Mouse (Mus musculus) forebrain, embryonic 13.5 days (tissue): ENCODE measurements at regions not wholly inside any gene's neighbourhood (a gene's known extent, or its start where the extent isn't known, plus 50 kb on each side); places are given as distances from the start of the nearest gene placed in this dataset.

Experiments used
- ATAC-seq: fragments of 200-750 bp; cut with Nextera tagmentation; 2 replicates; pipeline ENCODE4 v1.8.0; 2017
- H3K27ac ChIP-seq: fragments of 300-500 bp; sonication (generic); 2 replicates; pipeline ENCODE4 v1.5.1; 2015; ENCODE audit warnings: inconsistent platforms, mild to moderate bottlenecking, moderate library complexity
- H3K27me3 ChIP-seq: fragments of 300-500 bp; sonication (generic); 2 replicates; pipeline ENCODE4 v1.6.1; 2015; ENCODE audit warnings: mild to moderate bottlenecking, inconsistent platforms
- H3K36me3 ChIP-seq: fragments of 300-500 bp; sonication (generic); 2 replicates; pipeline ENCODE4 v1.6.1; 2015; ENCODE audit warnings: mild to moderate bottlenecking, inconsistent platforms; ENCODE audit not compliant: poor library complexity, severe bottlenecking
- H3K4me1 ChIP-seq: fragments of 300-500 bp; sonication (generic); 2 replicates; pipeline ENCODE4 v1.6.1; 2015; ENCODE audit warnings: inconsistent platforms
- H3K4me2 ChIP-seq: fragments of 300-500 bp; sonication (generic); 2 replicates; pipeline ENCODE4 v1.6.1; 2015; ENCODE audit warnings: inconsistent platforms, mild to moderate bottlenecking, moderate library complexity
- H3K4me3 ChIP-seq: fragments of 300-500 bp; sonication (generic); 2 replicates; pipeline ENCODE4 v1.5.1; 2015; ENCODE audit warnings: mild to moderate bottlenecking, inconsistent platforms
- H3K9ac ChIP-seq: fragments of 300-500 bp; sonication (generic); 2 replicates; pipeline ENCODE4 v1.6.1; 2015; ENCODE audit warnings: mild to moderate bottlenecking, inconsistent platforms
- H3K9me3 ChIP-seq: fragments of 300-500 bp; sonication (generic); replicated peaks from 2 replicates; pipeline ENCODE4 v1.6.1; 2016; ENCODE audit warnings: inconsistent platforms
- WGBS: fragments of 180-500 bp; shearing (Covaris S2); methylation state at CpG from one replicate; pipeline ENCODE4 v1.1.7; 2015; 5-methylcytosine and 5-hydroxymethylcytosine counted together

DNA sequence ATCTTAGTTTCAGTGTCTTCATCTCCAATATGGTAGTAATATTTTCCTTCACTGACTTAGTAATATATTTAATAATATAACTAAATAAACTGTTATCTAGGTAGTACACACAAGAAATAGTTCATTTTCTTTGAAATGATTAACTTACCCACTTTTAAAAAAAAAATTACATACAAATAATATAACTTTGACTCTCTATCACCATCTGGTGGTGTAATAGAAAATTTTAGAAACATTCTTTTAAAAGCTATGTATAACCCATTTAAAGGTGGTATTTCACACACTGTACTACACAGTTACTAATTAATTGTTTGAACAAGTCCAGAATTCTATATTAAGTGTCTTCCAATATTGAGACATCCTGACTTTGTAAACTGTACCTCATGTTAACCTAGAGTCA is 53.9 kb upstream of the Olfr266 start:
- H3K27ac ChIP-seq = no peak overlapping the region
- no peaks in the 10 kb centered on the region for H3K4me1 ChIP-seq
- H3K36me3 ChIP-seq = no peaks in the 10 kb centered on the region
- no peak overlapping the region for H3K9ac ChIP-seq
- no peaks in the 10 kb centered on the region for H3K27me3 ChIP-seq
- no peak overlapping the region for H3K4me3 ChIP-seq
- H3K9me3 ChIP-seq = no peaks in the 10 kb centered on the region
- no peak overlapping the region for H3K4me2 ChIP-seq
- ATAC-seq = no peak

DNA sequence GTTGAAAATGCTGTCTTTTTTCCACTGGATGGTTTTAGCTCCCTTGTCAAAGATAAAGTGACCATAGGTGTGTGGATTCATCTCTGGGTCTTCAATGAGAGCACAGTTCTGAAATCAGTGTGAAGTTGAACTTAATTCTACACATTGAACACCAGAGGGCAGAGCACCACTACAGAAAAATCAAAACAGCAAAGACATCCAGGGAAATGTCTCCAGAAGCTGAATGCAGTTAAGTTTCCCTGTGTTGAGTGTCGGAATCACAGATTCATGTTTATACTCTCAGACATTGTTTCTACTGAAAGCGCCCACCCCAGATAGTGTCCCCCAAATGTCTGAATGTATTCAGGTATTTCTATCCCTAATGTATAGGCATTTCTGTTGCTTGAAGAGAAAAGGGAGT is 77.1 kb upstream of the Olfr266 start:
- ATAC-seq = peak; percentile 45; the same call in 1 of the 2 replicates
- Histone ChIP-seq H3K9me3 (no peaks in the 10 kb centered on the region), H3K4me2 (no peak overlapping the region), H3K9ac (no peak overlapping the region), H3K4me1 (no peaks in the 10 kb centered on the region), H3K36me3 (no peaks in the 10 kb centered on the region), H3K27ac (no peak overlapping the region), H3K4me3 (no peak overlapping the region), H3K27me3 (no peaks in the 10 kb centered on the region)
- WGBS = 51% methylated on average over 2 of the region's 2 CpGs

DNA sequence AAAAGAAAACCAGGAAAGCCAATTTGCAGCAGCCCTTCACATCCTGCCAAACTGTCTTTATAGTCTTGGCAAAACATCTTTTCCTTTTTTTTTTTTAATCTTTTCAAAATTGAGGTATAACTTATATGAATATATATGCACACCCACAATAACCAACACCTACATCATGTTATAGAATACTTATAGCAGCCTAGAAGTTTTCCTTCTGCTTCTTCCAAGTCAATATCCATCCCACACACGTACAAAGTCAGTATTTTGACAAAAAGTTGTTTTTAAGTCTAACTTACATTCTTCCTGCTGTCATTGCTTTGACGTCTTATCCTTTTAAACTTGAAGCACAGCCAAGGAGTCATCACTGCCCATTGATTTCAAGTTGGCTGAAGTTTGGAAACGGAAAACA is 80.6 kb upstream of the Olfr266 start:
- 83% methylated on average over 3 of the region's 3 CpGs for WGBS

DNA sequence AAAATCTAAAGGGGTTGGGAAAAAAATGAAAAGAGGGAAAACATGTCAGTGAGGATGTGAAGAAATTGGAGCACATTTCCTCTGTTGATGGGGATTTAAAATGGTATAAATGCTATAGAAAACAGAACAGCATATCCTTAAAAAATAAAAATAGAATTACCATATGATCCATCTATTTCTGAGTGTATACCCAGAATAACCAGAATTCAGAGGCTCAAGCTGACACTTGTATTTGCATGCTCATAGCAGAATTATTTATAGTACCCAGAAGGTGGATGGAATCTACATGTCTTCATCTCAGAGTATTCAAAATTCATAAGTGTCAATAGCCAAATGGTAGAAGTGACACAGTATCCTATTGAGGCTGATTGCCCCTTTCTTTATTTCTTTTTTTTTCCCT is 99.9 kb upstream of the Kcna3 start:
- Histone ChIP-seq H3K27ac (no peak overlapping the region), H3K4me2 (no peak overlapping the region), H3K9me3 (peaks cover 22% of the 10 kb centered on the region), H3K9ac (no peak overlapping the region), H3K4me3 (no peak overlapping the region), H3K4me1 (no peaks in the 10 kb centered on the region), H3K36me3 (no peaks in the 10 kb centered on the region), H3K27me3 (no peaks in the 10 kb centered on the region)
- no peak for ATAC-seq

More for the DNA sequence above, 80.6 kb upstream of the Olfr266 start:
- no peaks in the 10 kb centered on the region for H3K4me1 ChIP-seq
- no peak for ATAC-seq
- no peak overlapping the region for H3K27ac ChIP-seq
- no peaks in the 10 kb centered on the region for H3K9me3 ChIP-seq
- H3K4me3 ChIP-seq = no peak overlapping the region
- H3K27me3 ChIP-seq = no peaks in the 10 kb centered on the region
- no peak overlapping the region for H3K4me2 ChIP-seq
- no peak overlapping the region for H3K9ac ChIP-seq
- H3K36me3 ChIP-seq = no peaks in the 10 kb centered on the region

DNA sequence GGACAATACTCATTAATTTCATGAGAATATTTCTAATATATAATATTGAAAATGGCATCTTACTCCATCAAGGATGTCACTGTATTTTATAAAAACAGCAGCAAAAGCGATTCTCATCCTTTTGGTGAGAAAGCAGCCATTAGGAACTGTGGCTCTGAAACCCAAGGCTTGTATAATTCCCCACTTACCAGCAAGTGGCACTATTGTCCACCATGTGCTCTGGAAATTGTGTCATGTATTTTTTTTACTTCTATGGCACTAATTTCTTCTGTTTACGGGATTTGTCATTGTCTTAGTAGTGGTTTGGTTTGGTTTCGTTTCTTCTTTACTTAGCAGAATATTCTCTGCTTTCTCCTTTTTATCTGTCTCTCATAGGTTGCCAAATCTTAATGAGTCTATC is 95.9 kb upstream of the Kcna3 start:
- H3K9me3 ChIP-seq = peaks cover 8% of the 10 kb centered on the region
- no peaks in the 10 kb centered on the region for H3K4me1 ChIP-seq
- H3K27me3 ChIP-seq = no peaks in the 10 kb centered on the region
- H3K36me3 ChIP-seq = no peaks in the 10 kb centered on the region
- H3K9ac ChIP-seq = no peak overlapping the region
- no peak overlapping the region for H3K27ac ChIP-seq
- WGBS = 67% methylated on average over 3 of the region's 3 CpGs
- no peak overlapping the region for H3K4me3 ChIP-seq
- peak; percentile 38; the same call in 1 of the 2 replicates for ATAC-seq
- H3K4me2 ChIP-seq = no peak overlapping the region

DNA sequence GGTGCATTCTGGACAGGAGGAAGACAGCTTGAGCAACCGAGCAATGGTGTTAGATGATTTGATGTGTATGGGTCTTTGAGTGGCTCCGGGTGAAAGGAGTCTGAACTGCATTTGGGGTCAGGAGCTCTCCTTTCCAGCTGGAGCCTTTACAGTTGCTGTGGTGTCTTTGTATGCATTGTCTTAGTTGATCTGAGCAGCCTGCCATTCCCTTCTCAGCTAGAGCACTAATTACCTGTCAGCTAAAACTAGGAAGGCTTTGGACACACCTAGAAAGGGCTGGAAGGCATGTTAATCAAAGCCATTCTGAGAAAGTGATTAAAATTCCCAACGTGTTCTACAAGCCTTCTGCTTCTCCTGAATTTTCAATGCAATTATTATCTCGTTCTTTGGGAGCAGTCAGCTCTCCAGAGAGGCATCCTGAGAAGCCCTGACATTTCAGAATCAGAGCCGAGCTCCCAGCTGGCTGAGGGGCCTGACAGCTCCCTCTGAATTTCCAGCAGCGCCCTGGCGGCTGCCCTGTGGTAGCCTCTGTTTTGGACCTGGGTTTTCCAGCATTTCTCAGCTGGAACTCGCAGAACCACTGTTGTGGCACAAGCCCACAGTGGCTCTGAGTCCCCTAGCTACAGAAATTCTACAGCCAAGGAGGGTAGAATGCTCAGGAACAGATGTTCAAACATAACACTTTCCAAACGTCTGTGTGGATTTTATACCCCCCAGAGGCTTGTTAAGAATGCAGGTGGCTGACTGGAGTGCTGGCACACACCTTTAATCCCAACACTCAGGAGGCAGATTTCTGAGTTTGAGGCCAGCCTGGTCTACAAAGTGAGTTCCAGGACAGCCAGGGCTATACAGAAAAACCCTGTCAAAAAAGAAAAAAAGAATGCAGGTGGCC is 80.2 kb upstream of the Kcna3 start:
- H3K9ac ChIP-seq = no peak overlapping the region
- H3K4me1 ChIP-seq = peaks cover 32% of the 10 kb centered on the region
- no peaks in the 10 kb centered on the region for H3K9me3 ChIP-seq
- ATAC-seq = peak; percentile 91
- no peak overlapping the region for H3K4me3 ChIP-seq
- no peaks in the 10 kb centered on the region for H3K27me3 ChIP-seq
- 3% methylated on average over 9 of the region's 9 CpGs for WGBS
- H3K36me3 ChIP-seq = no peaks in the 10 kb centered on the region
- peak overlapping the region; percentile 91 for H3K27ac ChIP-seq
- H3K4me2 ChIP-seq = peak overlapping the region; percentile 34

DNA sequence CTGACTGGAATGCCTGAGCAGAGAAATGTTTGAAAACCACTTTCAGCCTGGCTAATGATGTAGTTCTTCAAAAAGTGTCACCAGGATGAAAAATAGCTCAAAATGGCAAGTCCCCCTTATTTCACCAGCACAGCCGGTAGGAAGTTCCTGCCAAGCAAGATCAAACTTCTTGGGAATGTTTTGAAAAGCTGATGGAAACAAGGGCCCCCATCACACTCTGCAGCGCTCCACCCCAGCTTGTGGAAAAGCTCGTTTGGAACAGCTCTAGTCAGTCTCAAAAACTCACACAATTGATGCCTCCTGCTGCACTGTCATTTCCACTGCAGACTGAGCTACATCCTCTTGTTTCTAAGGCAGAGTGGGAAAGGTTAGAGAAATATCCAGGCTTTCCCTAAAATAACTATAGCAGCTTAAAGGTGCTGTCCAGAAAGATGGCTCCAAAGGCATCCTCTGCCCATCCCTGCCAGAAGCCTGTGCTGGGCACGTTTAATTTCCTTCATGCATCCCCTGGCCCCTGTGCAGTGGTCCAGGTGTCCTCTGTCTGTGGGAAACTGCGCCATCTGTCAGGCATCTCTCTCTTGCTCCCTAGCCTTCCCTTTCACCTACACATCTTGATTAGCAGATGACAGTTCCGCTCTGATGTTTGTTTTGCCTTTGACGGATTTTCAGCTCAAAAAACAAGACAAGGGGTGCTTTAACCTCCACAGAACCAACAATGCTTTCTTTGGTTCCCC is 78.6 kb upstream of the Kcna3 start:
- no peak overlapping the region for H3K9ac ChIP-seq
- no peaks in the 10 kb centered on the region for H3K36me3 ChIP-seq
- H3K4me3 ChIP-seq = no peak overlapping the region
- WGBS = 29% methylated on average over 7 of the region's 7 CpGs
- ATAC-seq = no peak
- no peak overlapping the region for H3K4me2 ChIP-seq
- H3K4me1 ChIP-seq = peaks cover 32% of the 10 kb centered on the region
- H3K27ac ChIP-seq = peak overlapping the region; percentile 72
- no peaks in the 10 kb centered on the region for H3K9me3 ChIP-seq
- no peaks in the 10 kb centered on the region for H3K27me3 ChIP-seq

DNA sequence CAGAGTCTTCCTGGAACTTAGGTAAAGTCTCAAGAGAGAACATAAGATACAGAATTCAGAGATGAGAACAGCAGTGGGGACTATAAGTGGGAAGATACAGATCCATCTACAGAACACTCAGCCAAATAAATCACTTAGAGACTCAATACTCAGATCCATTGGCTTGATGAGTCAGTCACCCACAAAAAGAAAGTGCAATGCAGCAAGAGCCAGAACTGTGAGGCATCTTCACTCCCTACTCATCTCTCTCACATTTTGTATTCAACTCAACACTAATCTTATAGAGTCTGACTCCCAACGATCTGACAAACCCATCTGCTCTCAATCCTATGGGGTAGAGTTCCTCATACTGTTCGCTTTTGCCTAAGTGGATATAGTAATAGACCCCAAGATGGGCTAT is 77.8 kb upstream of the Kcna3 start:
- H3K9me3 ChIP-seq = no peaks in the 10 kb centered on the region
- ATAC-seq = no peak
- peaks cover 32% of the 10 kb centered on the region for H3K4me1 ChIP-seq
- H3K4me2 ChIP-seq = no peak overlapping the region
- no peak overlapping the region for H3K9ac ChIP-seq
- 73% methylated on average over 2 of the region's 2 CpGs for WGBS
- H3K27me3 ChIP-seq = no peaks in the 10 kb centered on the region
- no peak overlapping the region for H3K27ac ChIP-seq
- no peaks in the 10 kb centered on the region for H3K36me3 ChIP-seq
- no peak overlapping the region for H3K4me3 ChIP-seq

DNA sequence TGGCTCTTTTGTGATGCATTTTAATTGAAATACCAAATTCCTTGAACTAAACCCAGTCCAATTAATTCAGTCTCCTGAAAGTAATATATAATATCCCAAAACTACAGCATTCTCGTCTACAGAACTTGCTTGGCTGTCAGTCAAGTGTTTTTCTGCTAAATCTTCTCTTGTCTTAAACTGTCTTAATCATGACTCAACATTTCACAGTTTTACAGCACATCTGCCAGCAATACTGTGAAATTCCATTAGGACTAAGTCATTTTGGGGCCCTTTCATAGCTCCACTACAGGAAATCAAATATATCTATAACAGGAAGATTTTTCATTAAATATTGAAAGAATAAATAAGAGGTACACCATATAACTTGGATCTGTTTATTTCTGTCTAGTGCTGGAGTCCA is 75.4 kb upstream of the Kcna3 start:
- H3K9ac ChIP-seq = no peak overlapping the region
- WGBS = 51% methylated on average over 1 of the region's 1 CpGs
- no peaks in the 10 kb centered on the region for H3K9me3 ChIP-seq
- ATAC-seq = no peak
- H3K27me3 ChIP-seq = no peaks in the 10 kb centered on the region
- no peak overlapping the region for H3K4me3 ChIP-seq
- peaks cover 20% of the 10 kb centered on the region for H3K4me1 ChIP-seq
- no peak overlapping the region for H3K4me2 ChIP-seq
- H3K36me3 ChIP-seq = no peaks in the 10 kb centered on the region
- H3K27ac ChIP-seq = no peak overlapping the region

DNA sequence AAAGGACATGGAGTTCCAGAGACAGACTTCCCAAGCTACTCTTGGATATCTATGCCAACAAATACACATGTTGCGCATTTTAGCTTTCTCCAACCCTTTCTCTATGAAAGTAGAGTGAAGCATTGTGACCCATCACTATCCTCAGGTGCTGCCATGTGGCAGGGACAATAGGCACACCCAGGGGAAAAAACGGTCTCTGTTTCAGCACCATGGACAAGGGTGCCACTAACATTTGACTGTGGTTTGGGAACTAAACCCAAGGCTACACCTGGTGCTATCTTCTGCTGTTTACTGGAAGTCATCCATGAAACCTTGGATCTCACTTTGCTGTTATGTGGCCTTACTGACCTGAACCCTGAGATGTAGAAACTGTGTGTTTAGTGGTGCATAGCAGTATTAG is 73.5 kb upstream of the Kcna3 start:
- H3K9me3 ChIP-seq = no peaks in the 10 kb centered on the region
- H3K9ac ChIP-seq = no peak overlapping the region
- H3K4me1 ChIP-seq = peaks cover 4% of the 10 kb centered on the region
- H3K4me2 ChIP-seq = no peak overlapping the region
- no peak overlapping the region for H3K4me3 ChIP-seq
- no peak overlapping the region for H3K27ac ChIP-seq
- ATAC-seq = no peak
- H3K36me3 ChIP-seq = no peaks in the 10 kb centered on the region
- no peaks in the 10 kb centered on the region for H3K27me3 ChIP-seq
- 48% methylated on average over 2 of the region's 2 CpGs for WGBS

DNA sequence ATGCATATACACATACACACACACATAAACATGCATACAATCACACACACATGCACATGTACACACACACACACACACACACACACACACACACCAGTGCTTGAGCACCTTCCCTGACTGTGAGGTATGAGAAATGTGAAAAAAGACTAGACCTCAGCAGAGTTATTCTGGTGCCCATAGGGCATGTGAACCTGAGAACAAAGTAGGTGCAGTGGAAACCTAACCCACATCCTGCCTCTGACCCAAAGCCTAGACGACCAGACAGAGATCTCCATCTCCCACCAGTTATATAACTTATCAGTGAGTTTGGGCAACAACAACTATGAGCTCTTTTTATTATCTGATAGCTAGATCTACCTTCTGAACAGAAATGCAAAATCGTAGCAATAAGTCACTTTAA is 69.8 kb upstream of the Kcna3 start:
- no peaks in the 10 kb centered on the region for H3K36me3 ChIP-seq
- no peak for ATAC-seq
- H3K4me3 ChIP-seq = no peak overlapping the region
- no peak overlapping the region for H3K9ac ChIP-seq
- H3K9me3 ChIP-seq = no peaks in the 10 kb centered on the region
- no peaks in the 10 kb centered on the region for H3K27me3 ChIP-seq
- no peaks in the 10 kb centered on the region for H3K4me1 ChIP-seq
- H3K27ac ChIP-seq = no peak overlapping the region
- no peak overlapping the region for H3K4me2 ChIP-seq
- 75% methylated on average over 2 of the region's 2 CpGs for WGBS

DNA sequence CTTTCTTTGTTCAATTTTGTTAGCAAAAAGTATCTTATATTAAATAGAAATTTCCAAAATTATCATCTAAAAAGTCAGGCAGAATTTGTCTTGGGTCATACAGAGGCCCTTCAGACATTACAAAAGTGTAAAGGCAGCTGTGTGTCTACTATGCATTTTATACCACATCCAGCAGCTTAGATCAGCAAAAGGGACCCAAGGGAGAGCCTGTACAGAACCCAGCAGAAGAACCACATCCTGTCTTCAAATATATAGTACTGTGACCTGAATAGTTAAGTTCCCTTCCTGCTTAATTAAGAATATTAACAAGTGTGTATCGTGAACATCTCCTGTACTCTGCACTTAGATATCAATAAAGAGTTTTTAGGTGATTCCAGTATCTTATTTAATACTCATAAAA is 68.5 kb upstream of the Kcna3 start:
- ATAC-seq = no peak
- H3K9me3 ChIP-seq = no peaks in the 10 kb centered on the region
- H3K27me3 ChIP-seq = no peaks in the 10 kb centered on the region
- H3K4me3 ChIP-seq = no peak overlapping the region
- H3K27ac ChIP-seq = no peak overlapping the region
- no peak overlapping the region for H3K4me2 ChIP-seq
- H3K9ac ChIP-seq = no peak overlapping the region
- H3K4me1 ChIP-seq = no peaks in the 10 kb centered on the region
- WGBS = 93% methylated on average over 1 of the region's 1 CpGs
- no peaks in the 10 kb centered on the region for H3K36me3 ChIP-seq
